Mouse (Mus musculus) midbrain, embryonic 15.5 days (tissue): Measurements from ENCODE around the gene Fgfr2. TPM values are rescaled to one million over a fixed set of nuclear protein-coding genes. Genes with fewer than 3 reads are reported as not detected.

Source experiments
- ATAC-seq: fragments of 200-750 bp; cut with Nextera tagmentation; replicated peaks from 2 replicates; pipeline ENCODE4 v1.8.0; 2017; ENCODE audit warnings: moderate TSS enrichment
- H3K27ac ChIP-seq: fragments of 300-500 bp; sonication (generic); 2 replicates; pipeline ENCODE4 v1.5.1; 2015; ENCODE audit warnings: mild to moderate bottlenecking, inconsistent platforms
- H3K27me3 ChIP-seq: fragments of 300-500 bp; sonication (generic); replicated peaks from 2 replicates; pipeline ENCODE4 v1.6.1; 2015; ENCODE audit warnings: inconsistent platforms
- H3K36me3 ChIP-seq: fragments of 300-500 bp; sonication (generic); replicated peaks from 2 replicates; pipeline ENCODE4 v1.6.1; 2015; ENCODE audit warnings: inconsistent platforms
- H3K4me1 ChIP-seq: fragments of 300-500 bp; sonication (generic); 2 replicates; pipeline ENCODE4 v1.6.1; 2015; ENCODE audit warnings: inconsistent platforms
- H3K4me2 ChIP-seq: fragments of 300-500 bp; sonication (generic); 2 replicates; pipeline ENCODE4 v1.6.1; 2015; ENCODE audit warnings: inconsistent platforms, mild to moderate bottlenecking, moderate library complexity
- H3K4me3 ChIP-seq: fragments of 300-500 bp; sonication (generic); 2 replicates; pipeline ENCODE4 v1.5.1; 2015; ENCODE audit warnings: mild to moderate bottlenecking, inconsistent platforms
- H3K9ac ChIP-seq: fragments of 300-500 bp; sonication (generic); 2 replicates; pipeline ENCODE4 v1.6.1; 2015; ENCODE audit warnings: mild to moderate bottlenecking, inconsistent platforms
- H3K9me3 ChIP-seq: fragments of 300-500 bp; sonication (generic); 2 replicates; pipeline ENCODE4 v1.6.1; 2016; ENCODE audit warnings: inconsistent platforms
- WGBS: fragments of 180-500 bp; shearing (Covaris S2); methylation state at CpG from one replicate; pipeline ENCODE4 v1.1.7; 2015; ENCODE audit warnings: mixed read lengths; 5-methylcytosine and 5-hydroxymethylcytosine counted together
- polyA plus RNA-seq: library from polyadenylated mRNA; unstranded; fragments of >200 nt; fragmentation: Nextera tagmentation; extraction: Ambion mirVana; gene quantifications from 2 replicates; pipeline ENCODE4 v1.2.1, GENCODE M21; 2015

Gene Fgfr2
- polyA plus RNA-seq, 1 experiment from 2014 or later, result 23.3 TPM

DNA sequence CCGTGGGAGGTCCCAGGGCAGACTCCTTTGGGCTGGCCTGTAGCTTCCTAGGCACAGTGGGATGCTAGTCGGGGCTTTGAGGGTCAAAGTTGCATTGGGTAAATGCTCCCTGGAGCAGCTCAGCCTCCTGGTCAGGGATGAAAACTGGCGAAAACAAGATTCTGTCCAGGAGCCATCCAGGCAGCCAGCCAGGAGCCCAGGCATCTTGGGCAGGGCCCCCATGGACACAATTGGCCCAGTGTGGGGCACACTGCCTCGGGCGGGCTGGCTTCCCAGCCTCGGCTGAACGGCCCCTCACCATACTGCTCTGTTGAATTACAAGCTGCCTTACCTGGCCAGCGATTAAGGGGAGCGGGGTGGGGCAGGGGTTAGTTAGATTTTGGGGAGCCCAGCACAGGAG, 430.4 kb downstream of the Fgfr2 start:
- no peaks in the 10 kb centered on the region for H3K27me3 ChIP-seq
- ATAC-seq, result no peak
- H3K9ac ChIP-seq, result no peak overlapping the region
- no peak overlapping the region for H3K4me3 ChIP-seq
- no peaks in the 10 kb centered on the region for H3K4me1 ChIP-seq
- no peaks in the 10 kb centered on the region for H3K9me3 ChIP-seq
- no peak overlapping the region for H3K4me2 ChIP-seq
- H3K36me3 ChIP-seq, result no peaks in the 10 kb centered on the region
- no peak overlapping the region for H3K27ac ChIP-seq
- 70% methylated on average over 9 of the region's 9 CpGs for WGBS

DNA sequence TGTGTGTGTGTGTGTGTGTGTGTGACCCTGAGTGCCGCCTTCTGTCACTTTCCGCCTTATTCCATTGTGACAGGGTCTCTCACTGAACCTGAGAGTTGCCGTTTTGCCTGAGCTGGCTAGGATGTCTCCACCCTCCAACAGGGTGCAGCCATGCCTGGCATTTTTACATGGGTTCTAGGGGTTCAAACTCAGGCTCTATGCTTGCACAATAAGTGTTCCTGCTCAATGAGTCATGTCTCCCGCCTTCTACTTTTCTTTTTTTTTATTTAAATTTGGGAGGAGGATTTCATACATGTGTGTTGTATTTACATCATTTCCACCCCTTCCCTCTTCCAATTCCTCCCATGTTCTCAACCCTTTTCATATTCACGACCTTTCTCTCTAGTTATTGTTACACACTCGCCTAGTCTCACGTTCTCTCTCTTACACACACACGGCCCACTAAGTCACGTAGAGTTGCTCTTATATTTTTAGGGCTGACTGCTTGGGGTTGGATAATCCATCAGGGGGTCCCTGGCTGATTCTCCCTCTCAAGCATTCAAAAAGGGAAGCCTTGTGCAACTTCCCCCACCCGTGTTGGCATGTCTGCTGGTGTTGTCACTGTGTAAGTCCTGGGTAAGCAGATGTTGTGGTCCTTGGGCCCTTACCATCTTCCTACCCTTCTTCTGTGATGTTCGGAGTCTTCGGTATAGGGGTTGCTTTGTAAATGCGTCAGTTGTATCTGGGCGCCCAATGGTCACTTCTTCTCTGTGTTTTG, 432.3 kb downstream of the Fgfr2 start:
- Histone ChIP-seq H3K4me2 (no peak overlapping the region), H3K4me1 (no peaks in the 10 kb centered on the region), H3K4me3 (no peak overlapping the region), H3K27ac (no peak overlapping the region), H3K9ac (no peak overlapping the region), H3K9me3 (no peaks in the 10 kb centered on the region), H3K36me3 (no peaks in the 10 kb centered on the region), H3K27me3 (no peaks in the 10 kb centered on the region)
- ATAC-seq, result no peak
- WGBS, result 87% methylated on average over 14 of the region's 14 CpGs

DNA sequence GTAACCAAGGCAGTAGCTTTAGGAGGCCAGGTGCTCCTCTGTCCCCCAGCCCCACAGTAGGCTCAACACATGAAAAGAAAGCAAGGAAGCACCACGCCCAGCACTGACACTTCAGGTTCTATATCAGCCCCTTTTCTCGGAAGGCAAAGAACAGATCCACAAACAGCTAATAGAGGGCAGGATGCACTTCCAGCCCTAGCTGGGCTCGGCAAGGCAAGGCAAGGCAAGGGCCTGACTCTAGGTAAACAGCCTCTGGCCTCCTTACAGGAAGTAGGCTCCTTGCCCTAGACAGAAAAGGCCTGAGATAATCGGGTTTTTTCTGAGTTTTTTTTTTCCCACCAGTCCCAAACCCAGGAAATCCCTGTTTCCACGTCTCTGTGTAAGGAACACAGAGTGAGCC, 433.4 kb downstream of the Fgfr2 start:
- Histone ChIP-seq H3K4me2 (no peak overlapping the region), H3K9ac (no peak overlapping the region), H3K27me3 (no peaks in the 10 kb centered on the region), H3K4me1 (no peaks in the 10 kb centered on the region), H3K4me3 (no peak overlapping the region), H3K27ac (no peak overlapping the region), H3K36me3 (no peaks in the 10 kb centered on the region), H3K9me3 (no peaks in the 10 kb centered on the region)
- ATAC-seq, result no peak
- 78% methylated on average over 5 of the region's 5 CpGs for WGBS

DNA sequence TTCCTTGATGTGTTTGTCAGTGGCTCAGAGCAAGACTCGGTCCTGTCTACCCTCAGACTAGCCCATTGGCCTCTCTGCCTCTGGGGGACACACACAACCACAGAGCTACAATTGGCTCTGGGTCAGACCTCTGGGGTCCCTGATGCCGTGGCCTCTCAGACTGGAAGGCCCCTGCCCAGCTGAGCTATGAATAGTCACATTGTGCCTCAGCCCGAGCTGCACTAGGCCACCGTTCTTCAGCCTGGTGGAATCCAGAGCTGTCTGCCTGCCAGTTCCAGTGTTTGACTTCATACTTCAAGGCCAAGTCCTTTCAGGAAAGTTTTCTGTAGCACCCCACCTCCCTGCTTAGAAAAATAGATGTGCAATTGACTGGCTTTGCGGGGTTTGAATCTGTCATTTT, 434.4 kb downstream of the Fgfr2 start:
- 57% methylated on average over 5 of the region's 5 CpGs for WGBS

DNA sequence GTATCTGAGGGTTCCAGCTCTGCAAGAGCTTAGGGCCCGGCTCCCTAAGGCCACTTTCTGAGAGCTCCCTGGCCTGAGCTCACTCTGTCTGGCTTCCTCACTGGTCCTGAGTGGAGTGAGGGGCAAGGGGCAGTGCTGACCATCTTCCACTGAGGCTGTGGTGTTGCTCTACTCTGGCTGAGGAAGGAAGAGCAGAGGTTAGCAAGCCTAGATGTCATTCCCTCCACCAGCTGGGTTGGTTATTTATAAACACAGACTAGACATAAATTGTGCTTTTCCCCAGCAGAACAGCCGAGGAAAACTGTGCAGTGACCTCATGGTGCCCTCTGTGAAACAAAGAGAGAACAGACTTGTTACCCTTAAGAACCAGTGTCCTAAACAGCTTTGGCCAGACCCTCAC, 435.3 kb downstream of the Fgfr2 start:
- no peak overlapping the region for H3K9ac ChIP-seq
- WGBS, result 66% methylated on average over 2 of the region's 2 CpGs
- H3K4me2 ChIP-seq, result no peak overlapping the region
- no peaks in the 10 kb centered on the region for H3K36me3 ChIP-seq
- no peak overlapping the region for H3K4me3 ChIP-seq
- H3K27ac ChIP-seq, result no peak overlapping the region
- no peaks in the 10 kb centered on the region for H3K4me1 ChIP-seq
- H3K27me3 ChIP-seq, result no peaks in the 10 kb centered on the region
- ATAC-seq, result no peak
- no peaks in the 10 kb centered on the region for H3K9me3 ChIP-seq

More for the DNA sequence above, 434.4 kb downstream of the Fgfr2 start:
- Histone ChIP-seq H3K4me3 (no peak overlapping the region), H3K4me1 (no peaks in the 10 kb centered on the region), H3K36me3 (no peaks in the 10 kb centered on the region), H3K27ac (no peak overlapping the region), H3K9ac (no peak overlapping the region), H3K9me3 (no peaks in the 10 kb centered on the region), H3K27me3 (no peaks in the 10 kb centered on the region), H3K4me2 (no peak overlapping the region)
- ATAC-seq, result no peak

DNA sequence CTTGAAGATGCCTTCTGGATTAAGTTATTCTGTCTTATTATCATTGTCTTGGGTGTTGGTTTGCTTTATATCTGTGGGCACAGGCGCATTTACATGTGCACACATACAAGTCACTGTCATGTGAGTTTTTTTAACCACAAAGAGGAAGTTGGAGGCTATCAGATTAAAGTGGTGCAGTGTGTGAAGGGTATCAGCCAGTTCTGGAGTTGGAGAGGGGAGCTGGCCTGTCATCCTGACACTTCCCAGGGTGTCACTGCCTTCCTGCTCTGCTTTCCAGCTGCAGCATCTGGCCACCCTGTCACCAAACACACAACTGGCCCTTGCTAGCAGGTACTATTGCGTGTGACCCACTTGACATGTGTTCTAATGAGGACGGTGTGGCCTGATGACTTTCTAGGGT, 436.6 kb downstream of the Fgfr2 start:
- no peak overlapping the region for H3K9ac ChIP-seq
- no peaks in the 10 kb centered on the region for H3K9me3 ChIP-seq
- H3K4me1 ChIP-seq, result no peaks in the 10 kb centered on the region
- no peaks in the 10 kb centered on the region for H3K27me3 ChIP-seq
- WGBS, result 90% methylated on average over 3 of the region's 3 CpGs
- no peaks in the 10 kb centered on the region for H3K36me3 ChIP-seq
- H3K4me2 ChIP-seq, result no peak overlapping the region
- ATAC-seq, result no peak
- no peak overlapping the region for H3K27ac ChIP-seq
- H3K4me3 ChIP-seq, result no peak overlapping the region

DNA sequence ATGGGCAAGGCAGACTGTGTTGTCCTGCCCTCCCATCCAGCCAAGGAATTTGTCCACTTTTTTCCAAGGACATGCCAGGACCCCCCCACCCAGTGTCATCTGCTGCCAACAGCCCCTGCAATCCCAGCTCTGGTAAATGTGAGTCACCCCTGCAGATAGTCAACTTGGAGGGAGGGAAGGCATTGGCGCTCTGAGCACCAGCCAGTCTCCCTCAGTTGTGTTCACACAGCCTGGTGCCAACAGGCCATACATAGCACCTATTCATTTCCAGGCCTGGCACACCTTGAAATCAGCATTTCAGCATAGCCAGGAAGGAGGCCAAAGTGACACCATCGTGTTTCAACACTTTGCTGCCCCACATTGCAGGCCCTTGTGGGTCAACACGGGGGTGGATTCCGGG, 439.2 kb downstream of the Fgfr2 start:
- no peak for ATAC-seq
- 92% methylated on average over 4 of the region's 4 CpGs for WGBS
- H3K9me3 ChIP-seq, result no peaks in the 10 kb centered on the region

DNA sequence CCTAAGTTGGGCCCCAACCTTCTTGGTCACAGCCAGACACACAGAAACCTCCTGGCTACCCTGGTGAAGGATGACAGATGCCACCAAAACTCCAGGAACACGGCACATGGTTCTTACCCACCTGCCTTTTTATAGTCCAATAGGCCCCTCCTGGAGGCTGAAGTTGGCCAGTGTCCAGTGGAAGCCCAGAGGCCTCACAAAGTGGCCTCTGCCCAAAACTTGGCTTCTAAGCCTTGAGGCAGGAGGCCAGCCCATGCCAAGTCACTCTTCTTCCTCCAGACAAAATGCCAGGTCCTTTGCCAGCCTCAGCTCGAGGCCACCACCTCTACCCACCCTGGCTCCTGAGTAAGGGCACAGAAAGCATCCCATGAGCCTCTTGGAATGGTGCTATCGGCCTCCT, 440.2 kb downstream of the Fgfr2 start:
- Histone ChIP-seq H3K36me3 (no peaks in the 10 kb centered on the region), H3K9ac (no peak overlapping the region), H3K27ac (no peak overlapping the region), H3K27me3 (no peaks in the 10 kb centered on the region), H3K4me1 (no peaks in the 10 kb centered on the region), H3K9me3 (no peaks in the 10 kb centered on the region), H3K4me2 (no peak overlapping the region), H3K4me3 (no peak overlapping the region)
- ATAC-seq, result no peak
- 79% methylated on average over 3 of the region's 3 CpGs for WGBS

More for the DNA sequence above, 439.2 kb downstream of the Fgfr2 start:
- H3K4me1 ChIP-seq, result no peaks in the 10 kb centered on the region
- no peaks in the 10 kb centered on the region for H3K36me3 ChIP-seq
- no peak overlapping the region for H3K4me2 ChIP-seq
- no peak overlapping the region for H3K9ac ChIP-seq
- no peaks in the 10 kb centered on the region for H3K27me3 ChIP-seq
- no peak overlapping the region for H3K4me3 ChIP-seq
- H3K27ac ChIP-seq, result no peak overlapping the region

DNA sequence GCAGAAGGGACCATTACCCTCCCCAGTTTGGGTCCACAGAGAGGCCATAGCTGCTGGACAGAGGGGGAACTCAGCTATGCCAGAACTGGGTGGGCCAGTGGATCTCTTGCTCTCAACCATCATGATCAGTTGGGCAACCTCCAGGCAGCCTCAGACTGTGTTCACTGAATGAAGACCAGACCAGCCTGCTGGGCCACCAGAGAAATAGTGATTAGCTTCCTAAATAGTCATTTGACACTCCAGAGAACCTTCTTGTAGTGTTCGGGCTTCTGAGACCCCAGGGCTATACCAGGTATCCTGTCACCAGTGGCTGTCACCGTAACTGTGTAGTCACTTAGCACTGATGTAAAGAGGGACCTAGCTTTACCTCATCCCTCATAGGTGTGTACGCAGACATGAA, 440.8 kb downstream of the Fgfr2 start:
- Histone ChIP-seq H3K4me2 (no peak overlapping the region), H3K9ac (no peak overlapping the region), H3K36me3 (no peaks in the 10 kb centered on the region), H3K9me3 (no peaks in the 10 kb centered on the region), H3K27me3 (no peaks in the 10 kb centered on the region), H3K4me1 (no peaks in the 10 kb centered on the region), H3K27ac (no peak overlapping the region), H3K4me3 (no peak overlapping the region)
- no peak for ATAC-seq
- WGBS, result 94% methylated on average over 3 of the region's 3 CpGs

DNA sequence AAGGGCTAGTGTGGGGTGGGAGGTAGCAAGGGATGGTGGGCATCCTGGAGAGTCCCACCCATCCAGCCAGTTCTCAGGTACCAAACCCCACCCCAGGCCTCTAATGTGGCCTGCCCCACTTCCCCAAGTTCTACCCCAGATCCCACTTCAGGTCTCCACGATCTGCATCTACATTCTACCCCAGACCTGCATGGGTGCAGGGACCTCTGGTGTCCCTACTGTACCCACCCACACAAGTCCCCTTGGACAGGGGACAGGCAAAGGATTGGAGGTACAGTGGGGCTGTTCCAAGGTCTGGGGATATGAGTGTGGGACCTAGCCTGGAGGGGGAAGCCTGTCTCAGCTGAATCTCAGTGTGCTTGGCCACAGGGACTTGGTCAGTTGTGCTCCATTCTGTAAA, 441.3 kb downstream of the Fgfr2 start:
- no peak overlapping the region for H3K9ac ChIP-seq
- no peak overlapping the region for H3K4me2 ChIP-seq
- no peak overlapping the region for H3K4me3 ChIP-seq
- ATAC-seq, result no peak
- H3K36me3 ChIP-seq, result no peaks in the 10 kb centered on the region
- H3K9me3 ChIP-seq, result no peaks in the 10 kb centered on the region
- H3K27ac ChIP-seq, result no peak overlapping the region
- 94% methylated on average over 1 of the region's 1 CpGs for WGBS
- H3K4me1 ChIP-seq, result no peaks in the 10 kb centered on the region
- H3K27me3 ChIP-seq, result no peaks in the 10 kb centered on the region

DNA sequence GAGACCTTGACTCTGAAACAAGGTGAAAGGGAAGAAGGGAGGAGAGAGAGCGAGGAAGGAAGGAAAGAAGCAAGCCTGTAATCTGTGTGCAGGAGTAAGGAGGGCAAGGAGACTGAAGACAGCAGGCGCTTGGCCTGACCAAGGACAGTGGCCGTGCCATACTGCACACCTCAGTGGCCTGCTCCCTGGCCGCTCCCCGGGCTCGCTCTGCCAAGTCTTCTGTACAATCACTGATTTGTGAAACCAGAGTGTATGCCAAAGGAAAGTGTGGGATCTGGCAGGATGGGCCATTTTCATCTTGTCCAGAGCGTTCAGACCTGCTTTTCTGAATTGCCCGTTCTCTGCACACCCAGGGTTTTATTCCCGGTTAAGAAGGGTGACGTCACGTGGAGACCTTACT, 441.9 kb downstream of the Fgfr2 start:
- no peak overlapping the region for H3K27ac ChIP-seq
- H3K9me3 ChIP-seq, result no peaks in the 10 kb centered on the region
- no peak overlapping the region for H3K4me2 ChIP-seq
- no peak overlapping the region for H3K4me3 ChIP-seq
- no peaks in the 10 kb centered on the region for H3K4me1 ChIP-seq
- no peak for ATAC-seq
- H3K36me3 ChIP-seq, result no peaks in the 10 kb centered on the region
- 85% methylated on average over 11 of the region's 11 CpGs for WGBS
- H3K9ac ChIP-seq, result no peak overlapping the region
- H3K27me3 ChIP-seq, result no peaks in the 10 kb centered on the region

DNA sequence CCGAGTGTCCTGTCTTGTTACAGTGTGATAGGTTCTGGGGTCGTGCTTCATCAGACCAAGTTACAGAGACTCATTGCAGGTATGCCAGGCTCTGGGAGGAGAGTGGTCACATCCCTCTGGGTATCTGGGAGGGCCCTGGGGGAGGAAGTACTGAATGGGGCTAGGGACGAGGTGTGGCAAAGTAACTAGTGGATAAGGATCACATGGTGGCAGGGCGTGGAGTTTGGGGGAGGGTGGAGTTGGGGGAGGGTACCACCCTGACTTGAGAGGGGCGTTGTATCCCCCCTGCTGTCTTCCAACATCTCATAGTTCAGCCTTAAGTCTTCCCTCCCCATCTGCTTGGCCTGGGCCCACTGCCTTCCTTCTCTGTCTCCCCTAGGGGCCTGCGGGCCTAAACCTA, 443.6 kb downstream of the Fgfr2 start:
- Histone ChIP-seq H3K27ac (no peak overlapping the region), H3K27me3 (no peaks in the 10 kb centered on the region), H3K4me1 (no peaks in the 10 kb centered on the region), H3K4me3 (no peak overlapping the region), H3K9me3 (no peaks in the 10 kb centered on the region), H3K36me3 (no peaks in the 10 kb centered on the region), H3K9ac (no peak overlapping the region), H3K4me2 (no peak overlapping the region)
- WGBS, result 84% methylated on average over 6 of the region's 6 CpGs
- no peak for ATAC-seq

DNA sequence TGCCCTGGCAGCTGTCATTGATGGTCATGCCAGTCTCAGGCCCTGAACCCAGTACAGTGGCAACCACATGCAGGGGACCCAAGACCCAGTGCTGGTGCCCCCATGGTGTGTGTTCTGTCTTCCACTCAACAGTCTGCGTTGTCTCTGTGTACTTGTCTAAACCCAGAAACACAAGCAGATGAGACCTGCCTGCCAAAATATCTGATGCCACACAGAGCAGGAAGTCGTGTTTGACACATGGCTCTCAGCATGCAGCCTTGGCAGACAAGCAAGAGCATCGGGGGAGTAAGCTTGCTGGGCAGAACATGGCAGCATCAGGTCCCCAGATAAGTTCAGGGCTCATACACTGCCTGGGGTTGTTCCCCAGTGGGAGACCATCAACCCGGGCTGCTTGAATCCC, 444.0 kb downstream of the Fgfr2 start:
- Histone ChIP-seq H3K4me3 (no peak overlapping the region), H3K36me3 (no peaks in the 10 kb centered on the region), H3K27ac (no peak overlapping the region), H3K4me2 (no peak overlapping the region), H3K27me3 (no peaks in the 10 kb centered on the region), H3K9me3 (no peaks in the 10 kb centered on the region), H3K9ac (no peak overlapping the region), H3K4me1 (no peaks in the 10 kb centered on the region)
- 55% methylated on average over 4 of the region's 4 CpGs for WGBS
- no peak for ATAC-seq
